Mouse (Mus musculus): ENCODE results near the gene Sypl2. TPM values are rescaled to one million over a fixed set of nuclear protein-coding genes. Genes with fewer than 3 reads are reported as not detected.

Sypl2 gene
- polyA plus RNA-seq, 1 experiment from 2014 or later: 0.47 TPM

DNA sequence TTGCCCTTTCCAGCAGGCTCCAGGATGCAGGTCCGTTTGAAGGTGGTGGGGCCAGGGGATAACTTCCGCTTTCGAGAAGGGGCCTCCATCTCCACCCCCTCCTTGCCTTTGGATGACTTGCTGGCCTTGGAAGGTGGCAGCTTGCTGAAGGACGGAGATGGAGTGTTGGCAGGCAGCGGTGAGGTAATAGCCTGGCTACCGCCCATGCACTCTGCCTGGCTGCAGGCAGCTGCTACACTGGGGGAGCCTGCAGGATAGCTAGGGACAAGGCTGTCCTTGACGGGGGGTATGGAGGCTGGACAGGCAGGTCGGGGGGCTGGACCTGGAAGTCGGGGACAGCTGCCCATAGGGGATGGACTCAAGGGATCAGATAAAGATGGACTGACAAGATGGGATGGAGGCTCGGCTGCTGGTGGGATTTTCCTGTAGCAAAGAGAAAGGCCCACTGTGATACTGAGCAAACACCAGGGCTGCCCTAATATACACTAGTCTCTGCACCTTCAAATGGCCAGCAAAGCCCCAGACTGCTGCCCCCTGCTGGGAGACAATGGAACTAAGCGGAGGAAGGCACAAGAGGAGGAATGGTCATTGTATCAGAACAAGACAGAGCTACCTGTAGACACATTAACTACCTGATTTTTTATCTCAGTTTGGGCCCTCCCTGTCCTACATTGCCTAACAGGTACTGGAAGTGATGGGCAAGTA is 22.7 kb downstream of the Sypl2 start:
- no peak overlapping the region for H3K4me3 ChIP-seq
- peaks cover 29% of the 10 kb centered on the region for H3K4me1 ChIP-seq (replicated peaks)
- WGBS: 84% methylated on average over 11 of the region's 11 CpGs
- no peaks in the 10 kb centered on the region for H3K9me3 ChIP-seq
- H3K27me3 ChIP-seq: no peaks in the 10 kb centered on the region
- peaks cover 48% of the 10 kb centered on the region for H3K36me3 ChIP-seq
- H3K4me2 ChIP-seq: no peak overlapping the region
- no peak for ATAC-seq (ENCODE audit: low FRiP score, low read depth)
- no peak overlapping the region for H3K9ac ChIP-seq
- H3K27ac ChIP-seq (replicated peaks): no peak overlapping the region

GRCm38 (mm10) chr3:108203212-108203611 is 23.2 kb downstream of the Sypl2 start:
- H3K36me3 ChIP-seq: peaks cover 48% of the 10 kb centered on the region
- WGBS: 94% methylated on average over 13 of the region's 13 CpGs
- H3K9ac ChIP-seq: no peak overlapping the region

DNA sequence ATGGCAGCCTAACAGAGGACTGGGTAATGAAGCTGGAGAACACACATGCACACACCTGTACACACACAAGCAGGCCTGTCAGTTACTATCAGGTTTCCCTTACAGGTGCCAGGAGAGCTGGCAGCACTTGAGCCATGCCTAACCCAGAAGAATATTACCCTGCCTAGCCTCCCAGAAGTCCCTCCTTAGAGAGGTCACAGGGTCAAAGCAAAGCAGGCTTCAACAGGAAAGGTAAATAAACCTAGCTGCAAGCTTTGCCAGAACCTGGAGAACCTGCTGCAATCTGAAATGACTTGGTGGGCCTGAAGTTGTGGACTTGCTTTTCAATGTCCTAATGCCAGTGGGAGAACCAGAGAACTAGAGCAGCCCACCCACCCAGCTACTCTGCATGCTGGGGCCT is 23.9 kb downstream of the Sypl2 start:
- Histone ChIP-seq H3K36me3 (peaks cover 48% of the 10 kb centered on the region), H3K9me3 (no peaks in the 10 kb centered on the region), H3K4me1 (replicated peaks) (peaks cover 20% of the 10 kb centered on the region), H3K27ac (replicated peaks) (no peak overlapping the region), H3K27me3 (no peaks in the 10 kb centered on the region), H3K9ac (no peak overlapping the region), H3K4me3 (no peak overlapping the region), H3K4me2 (no peak overlapping the region)
- no peak for ATAC-seq (ENCODE audit: low FRiP score, low read depth)

More at GRCm38 (mm10) chr3:108203212-108203611, 23.2 kb downstream of the Sypl2 start:
- no peak overlapping the region for H3K4me2 ChIP-seq
- no peaks in the 10 kb centered on the region for H3K9me3 ChIP-seq
- H3K27me3 ChIP-seq: no peaks in the 10 kb centered on the region
- no peak for ATAC-seq (ENCODE audit: low FRiP score, low read depth)
- H3K4me1 ChIP-seq (replicated peaks): peaks cover 23% of the 10 kb centered on the region
- no peak overlapping the region for H3K4me3 ChIP-seq
- H3K27ac ChIP-seq (replicated peaks): no peak overlapping the region

DNA sequence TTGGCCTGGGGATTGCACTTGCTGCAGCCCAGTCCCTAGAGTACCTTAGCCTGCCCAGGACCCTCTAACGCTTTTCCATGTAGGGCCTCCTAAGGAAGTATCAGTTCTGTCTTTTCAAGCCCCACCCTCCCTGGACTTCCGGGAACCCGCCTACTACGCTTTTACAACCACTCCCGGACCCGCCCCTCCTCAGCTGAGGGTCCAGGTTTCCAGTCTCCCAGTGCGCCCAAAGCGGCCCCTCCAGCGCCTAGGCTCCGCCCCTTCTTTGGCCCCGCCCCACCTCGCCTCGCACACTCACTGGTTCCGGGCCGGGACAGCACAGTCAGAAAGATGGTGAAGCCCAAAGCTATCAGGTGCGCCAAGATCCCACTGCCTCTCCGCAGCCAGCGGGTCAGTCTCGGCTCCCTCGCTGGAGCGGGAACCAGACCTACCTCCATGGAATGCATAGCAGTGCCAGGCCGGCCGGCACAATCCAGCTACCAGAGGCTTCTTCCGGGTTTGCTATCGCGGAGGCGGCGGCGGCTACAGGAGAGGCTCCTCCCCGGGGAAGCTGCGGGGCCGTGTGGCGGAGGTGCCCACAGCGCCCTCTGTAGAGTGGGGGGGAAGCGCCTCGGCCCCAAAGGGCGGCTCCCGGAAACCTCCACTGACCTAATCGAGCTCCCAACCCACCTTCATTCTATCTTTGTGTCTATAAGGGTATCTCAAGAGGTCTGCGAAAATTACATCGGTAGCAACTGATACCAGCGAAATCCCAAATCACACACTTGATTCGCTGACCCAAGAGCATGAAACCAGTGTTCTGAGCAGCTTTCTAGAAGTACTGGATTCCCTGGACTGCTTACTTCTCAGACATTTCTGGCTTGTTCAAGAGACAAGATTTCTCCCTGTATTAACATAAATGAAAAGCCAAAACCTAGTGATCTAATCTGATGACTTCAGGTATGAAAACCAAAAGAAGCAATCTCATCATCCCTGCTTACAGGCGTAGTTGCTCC is 25.8 kb downstream of the Sypl2 start, which contains the start of gene Cyb561d1:
Gene Cyb561d1, minus strand, starts transcription at position 884 of the 995 bp plus-strand sequence.
- peaks cover 39% of the 10 kb centered on the region for H3K4me1 ChIP-seq (replicated peaks)
- H3K36me3 ChIP-seq: peaks cover 35% of the 10 kb centered on the region
- H3K27me3 ChIP-seq: no peaks in the 10 kb centered on the region
- peak; percentile 86 for ATAC-seq (ENCODE audit: low FRiP score, low read depth)
- peak within 1 kb of the TSS; percentile 55 for H3K9ac ChIP-seq
- 3% methylated on average over 44 of the region's 44 CpGs for WGBS
- no peaks in the 10 kb centered on the region for H3K9me3 ChIP-seq
- peak within 1 kb of the TSS; percentile 56 for H3K4me3 ChIP-seq
- H3K27ac ChIP-seq (replicated peaks): peak within 1 kb of the TSS; percentile 81
- H3K4me2 ChIP-seq: peak within 1 kb of the TSS; percentile 69

DNA sequence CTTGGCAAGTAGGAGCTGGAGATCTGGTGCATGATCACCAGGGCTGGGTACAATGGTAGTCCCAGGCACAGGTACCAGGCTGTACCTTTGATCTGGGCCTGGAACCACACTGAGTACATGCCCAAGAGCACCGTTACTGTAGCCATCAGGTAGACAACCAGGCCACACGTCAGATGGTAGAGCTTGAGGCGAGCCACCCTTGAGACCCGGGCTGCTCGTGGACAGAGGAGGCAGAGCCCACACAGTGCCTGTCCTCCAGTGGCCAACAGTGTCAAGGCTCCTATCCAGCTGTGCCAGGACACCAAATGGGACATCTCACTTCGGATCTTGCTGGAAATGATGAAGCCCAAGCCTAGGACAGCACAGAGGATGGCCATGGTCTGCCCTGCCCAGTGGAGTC is 27.2 kb downstream of the Sypl2 start:
- Histone ChIP-seq H3K9ac (no peak overlapping the region), H3K4me1 (replicated peaks) (peaks cover 47% of the 10 kb centered on the region), H3K4me3 (no peak overlapping the region), H3K9me3 (no peaks in the 10 kb centered on the region), H3K4me2 (no peak overlapping the region), H3K27ac (replicated peaks) (no peak overlapping the region), H3K27me3 (no peaks in the 10 kb centered on the region), H3K36me3 (peaks cover 21% of the 10 kb centered on the region)
- 97% methylated on average over 6 of the region's 6 CpGs for WGBS
- ATAC-seq (ENCODE audit: low FRiP score, low read depth): no peak

GRCm38 (mm10) chr3:108197066-108197497 is 29.4 kb downstream of the Sypl2 start:
- Histone ChIP-seq H3K27ac (replicated peaks) (peak overlapping the region; percentile 71), H3K9me3 (no peaks in the 10 kb centered on the region), H3K4me2 (peak overlapping the region; percentile 28), H3K4me1 (replicated peaks) (peaks cover 47% of the 10 kb centered on the region), H3K4me3 (0 out of 2 replicates have a peak overlapping the region, but pooled peaks have one; percentile 3), H3K27me3 (no peaks in the 10 kb centered on the region), H3K9ac (no peak overlapping the region), H3K36me3 (peaks cover 3% of the 10 kb centered on the region; the same call in 1 of the 2 replicates)
- peak; percentile 49 for ATAC-seq (ENCODE audit: low FRiP score, low read depth)
- 12% methylated on average over 13 of the region's 14 CpGs for WGBS

DNA sequence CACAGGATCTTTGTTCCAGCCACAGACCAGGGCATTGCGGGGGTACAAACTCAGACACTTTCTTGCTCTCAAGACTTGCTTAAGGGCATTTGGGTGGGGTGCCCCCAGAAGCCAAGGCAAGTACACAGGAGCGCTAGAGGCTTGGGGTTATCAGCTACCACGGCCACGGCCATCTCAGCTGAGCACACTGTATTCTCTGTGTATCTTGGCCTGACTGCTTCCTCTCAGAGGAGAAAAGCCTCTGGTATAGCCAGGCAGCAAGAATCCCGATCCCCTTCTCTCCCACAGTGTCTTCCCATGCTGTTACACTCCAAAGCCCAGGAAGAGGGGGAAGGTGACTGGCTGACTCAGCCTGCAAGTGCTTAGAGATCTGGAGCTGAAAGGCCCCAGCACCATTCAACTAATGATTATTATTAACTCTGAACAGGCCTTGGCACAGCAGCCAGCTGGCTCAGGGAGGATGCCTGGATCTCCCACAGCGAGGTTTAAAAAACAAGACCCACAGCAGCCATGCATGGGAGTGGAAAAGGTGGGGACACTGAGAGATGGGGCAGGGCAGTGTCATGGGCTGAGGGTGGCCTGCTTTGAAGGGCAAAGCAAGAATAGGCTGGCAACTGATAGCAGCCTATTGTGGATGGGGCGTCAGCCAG is 30.4 kb downstream of the Sypl2 start:
- WGBS: 60% methylated on average over 7 of the region's 7 CpGs
- H3K9ac ChIP-seq: no peak overlapping the region

DNA sequence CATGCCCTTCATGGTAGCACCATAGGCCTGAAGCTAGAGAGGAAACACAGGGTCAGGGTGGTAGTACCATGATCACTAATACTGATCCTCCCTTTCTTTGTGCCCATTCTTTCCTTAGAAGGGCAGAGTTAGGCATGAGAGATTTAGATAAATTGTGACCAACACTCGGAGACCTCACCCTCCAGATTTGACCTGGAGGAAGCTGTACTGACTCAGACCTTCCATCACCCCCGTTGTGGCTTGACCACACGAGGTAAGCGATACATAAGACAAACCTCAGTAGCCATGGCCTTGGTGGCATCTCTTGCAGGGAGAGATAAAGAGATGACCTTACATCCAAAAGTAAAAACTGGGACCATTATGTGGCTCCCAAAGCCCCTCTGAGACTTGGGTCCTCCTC is 31.2 kb downstream of the Sypl2 start:
- Histone ChIP-seq H3K36me3 (0 out of 2 replicates have a peak, but pooled peaks cover 3% of the 10 kb centered on the region), H3K4me3 (no peak overlapping the region), H3K4me1 (replicated peaks) (peaks cover 44% of the 10 kb centered on the region), H3K27ac (replicated peaks) (no peak overlapping the region), H3K27me3 (no peaks in the 10 kb centered on the region), H3K9ac (no peak overlapping the region), H3K9me3 (no peaks in the 10 kb centered on the region), H3K4me2 (no peak overlapping the region)
- no peak for ATAC-seq (ENCODE audit: low FRiP score, low read depth)
- 81% methylated on average over 4 of the region's 4 CpGs for WGBS

More for the DNA sequence above, 30.4 kb downstream of the Sypl2 start:
- Histone ChIP-seq H3K4me3 (no peak overlapping the region), H3K4me2 (peak overlapping the region; percentile 3; the same call in 1 of the 2 replicates), H3K4me1 (replicated peaks) (peaks cover 49% of the 10 kb centered on the region), H3K36me3 (0 out of 2 replicates have a peak, but pooled peaks cover 3% of the 10 kb centered on the region), H3K27ac (replicated peaks) (peak overlapping the region; percentile 71), H3K27me3 (no peaks in the 10 kb centered on the region), H3K9me3 (no peaks in the 10 kb centered on the region)
- ATAC-seq (ENCODE audit: low FRiP score, low read depth): no peak

- Histone ChIP-seq H3K4me3 (no peak overlapping the region), H3K9me3 (no peaks in the 10 kb centered on the region), H3K4me1 (replicated peaks) (peaks cover 50% of the 10 kb centered on the region), H3K27ac (replicated peaks) (no peak overlapping the region), H3K27me3 (no peaks in the 10 kb centered on the region), H3K9ac (no peak overlapping the region), H3K4me2 (no peak overlapping the region), H3K36me3 (0 out of 2 replicates have a peak, but pooled peaks cover 3% of the 10 kb centered on the region)
- 73% methylated on average over 4 of the region's 4 CpGs for WGBS
- ATAC-seq (ENCODE audit: low FRiP score, low read depth): no peak
These were observed 32.8 kb downstream of the Sypl2 start for GRCm38 (mm10) chr3:108193686-108194085.

GRCm38 (mm10) chr3:108189897-108190296 is 36.6 kb downstream of the Sypl2 start:
- H3K4me1 ChIP-seq (replicated peaks): peaks cover 55% of the 10 kb centered on the region
- no peaks in the 10 kb centered on the region for H3K9me3 ChIP-seq
- 0 out of 2 replicates have a peak, but pooled peaks cover 3% of the 10 kb centered on the region for H3K36me3 ChIP-seq
- ATAC-seq (ENCODE audit: low FRiP score, low read depth): no peak
- WGBS: 70% methylated on average over 5 of the region's 5 CpGs
- H3K9ac ChIP-seq: no peak overlapping the region
- H3K27me3 ChIP-seq: no peaks in the 10 kb centered on the region
- H3K4me3 ChIP-seq: no peak overlapping the region
- no peak overlapping the region for H3K27ac ChIP-seq (replicated peaks)
- no peak overlapping the region for H3K4me2 ChIP-seq

GRCm38 (mm10) chr3:108188716-108189490 is 37.5 kb downstream of the Sypl2 start:
- H3K4me2 ChIP-seq: 0 out of 2 replicates have a peak overlapping the region, but pooled peaks have one; percentile 3
- WGBS: 68% methylated on average over 9 of the region's 9 CpGs

More at GRCm38 (mm10) chr3:108188716-108189490, 37.5 kb downstream of the Sypl2 start:
- Histone ChIP-seq H3K27ac (replicated peaks) (no peak overlapping the region), H3K9me3 (no peaks in the 10 kb centered on the region), H3K27me3 (no peaks in the 10 kb centered on the region), H3K9ac (no peak overlapping the region), H3K4me1 (replicated peaks) (peaks cover 53% of the 10 kb centered on the region), H3K4me3 (no peak overlapping the region), H3K36me3 (0 out of 2 replicates have a peak, but pooled peaks cover 3% of the 10 kb centered on the region)
- no peak for ATAC-seq (ENCODE audit: low FRiP score, low read depth)
